13 mouse cellular contexts compared by ENCODE assay signal in genomic region chr4:100187563-100188200, GRCm38 (mm10).
DNase-seq lines count a peak whose midpoint lies in the region; ATAC-seq and TF ChIP-seq lines count a peak whose summit lies in the region.
"Had no signal": no experiment of that assay in that cellular context is flagged by ENCODE, and none has a peak within 500 bp of the region (broad histone marks: within the 10 kb centered on the region; RNA-seq: fewer than 3 reads in every experiment).

No protein-coding gene starts in this region.

- no peak overlapping the region for H3K4me3 ChIP-seq in stomach, embryonic 15.5 days (replicated peaks)
- no peak overlapping the region for H3K4me3 ChIP-seq in stomach, postnatal 0 days (ENCODE audit: low read depth, low read length)
- H3K4me3 ChIP-seq: embryonic facial prominence, embryonic 15.5 days; midbrain, embryonic 12.5 days had no signal

- peak overlapping the region; percentile 32; the same call in 1 of the 2 replicates for H3K27ac ChIP-seq in stomach, embryonic 15.5 days
- no peak overlapping the region for H3K27ac ChIP-seq in stomach, postnatal 0 days (replicated peaks)
- H3K27ac ChIP-seq: midbrain, embryonic 12.5 days had no signal

- DNase-seq in heart, adult 8-10 months (ENCODE audit: low spot score) = peak; percentile 30
- DNase-seq in heart, postnatal 36 days = no peak
- DNase-seq in stomach, postnatal 0 days (ENCODE audit: low spot score) = no peak
- DNase-seq in kidney, adult 9 months = peak; percentile 27
- DNase-seq in spleen, postnatal 36 days (ENCODE audit: low spot score in 2 of 2) = no peak
- no peak for DNase-seq in B cell, adult 2 months
- DNase-seq in left cerebral cortex, adult 8-10 months (ENCODE audit: low spot score in 2 of 2) = no peak
- DNase-seq: cerebellum, adult 11-12 months had no signal

- intact Hi-C loops in heart, postnatal 36 days (cut with DNase I) = loop anchor here (5.0 kb wide), 1 partner anchor 90 kb away; the partner anchor contains the start of gene Ror1

- no peaks in the 10 kb centered on the region for H3K36me3 ChIP-seq in stomach, embryonic 15.5 days
- H3K36me3 ChIP-seq in stomach, postnatal 0 days (ENCODE audit: control insufficient read depth, insufficient read depth, low read length) = no peaks in the 10 kb centered on the region
- H3K36me3 ChIP-seq: embryonic facial prominence, embryonic 15.5 days; midbrain, embryonic 12.5 days had no signal

- TF ChIP-seq CTCF in stomach, postnatal 0 days (IDR thresholded peaks at IDR 0.05; ENCODE audit: low read depth) = no peak

- 38% methylated on average over 6 of the region's 6 CpGs for WGBS in stomach, embryonic 15.5 days
- WGBS in stomach, postnatal 0 days = 42% methylated on average over 6 of the region's 6 CpGs

- H3K4me1 ChIP-seq in stomach, embryonic 15.5 days = peaks cover 9% of the 10 kb centered on the region
- H3K4me1 ChIP-seq in stomach, postnatal 0 days (replicated peaks; ENCODE audit: control insufficient read depth, insufficient read depth) = no peaks in the 10 kb centered on the region
- H3K4me1 ChIP-seq: midbrain, embryonic 12.5 days had no signal

- H3K9me3 ChIP-seq in stomach, embryonic 15.5 days = no peaks in the 10 kb centered on the region
- H3K9me3 ChIP-seq in stomach, postnatal 0 days (ENCODE audit: control insufficient read depth, low read length) = no peaks in the 10 kb centered on the region
- H3K9me3 ChIP-seq: embryonic facial prominence, embryonic 15.5 days; midbrain, embryonic 12.5 days had no signal

- TF ChIP-seq EP300 in stomach, postnatal 0 days (optimal IDR thresholded peaks at IDR 0.05) = no peak

- H3K27me3 ChIP-seq in stomach, embryonic 15.5 days (replicated peaks) = no peaks in the 10 kb centered on the region
- H3K27me3 ChIP-seq in stomach, postnatal 0 days (ENCODE audit: control insufficient read depth, insufficient read depth, low read length) = no peaks in the 10 kb centered on the region
- H3K27me3 ChIP-seq: CH12.LX; embryonic facial prominence, embryonic 15.5 days; midbrain, embryonic 12.5 days had no signal

- no peak overlapping the region for H3K4me2 ChIP-seq in stomach, embryonic 15.5 days
- no peak overlapping the region for H3K4me2 ChIP-seq in stomach, postnatal 0 days (replicated peaks; ENCODE audit: low read depth)
- H3K4me2 ChIP-seq: embryonic facial prominence, embryonic 15.5 days; midbrain, embryonic 12.5 days had no signal

- no peak for ATAC-seq in stomach, embryonic 15.5 days (ENCODE audit: insufficient read depth, low FRiP score, low read depth)
- no peak for ATAC-seq in stomach, postnatal 0 days (ENCODE audit: low FRiP score, low TSS enrichment)
- ATAC-seq: activated CD4-positive, CD25-positive, alpha-beta regulatory T cell, adult 4 months had no signal

- no peak overlapping the region for H3K9ac ChIP-seq in stomach, embryonic 15.5 days
- no peak overlapping the region for H3K9ac ChIP-seq in stomach, postnatal 0 days (ENCODE audit: low read length)
- H3K9ac ChIP-seq: embryonic facial prominence, embryonic 15.5 days; midbrain, embryonic 12.5 days had no signal

Comparison
In these comparisons a context has a peak if more than half of its experiments do, and no peak if none do; other contexts are left out.
1. DNase-seq: peak in heart, adult 8-10 months (single experiment) and kidney, adult 9 months (single experiment); none in heart, postnatal 36 days (0 of 2), stomach, postnatal 0 days (single experiment), spleen, postnatal 36 days (0 of 2), B cell, adult 2 months (0 of 2) and left cerebral cortex, adult 8-10 months (0 of 2).